Mouse (Mus musculus) olfactory bulb, adult 2 months (tissue): ENCODE results near the gene Ldlr. TPM values are rescaled to one million over a fixed set of nuclear protein-coding genes. Genes with fewer than 3 reads are reported as not detected.

Experiments
- H3K27ac ChIP-seq: fragments of 200-500 bp; 2 replicates; pipeline ENCODE4 v1.5.1; 2012; ENCODE audit warnings: low read depth, low read length; ENCODE audit not compliant: insufficient read depth
- H3K4me1 ChIP-seq: fragments of 200-500 bp; 2 replicates; pipeline ENCODE4 v1.6.1; 2012; ENCODE audit warnings: low read length; ENCODE audit not compliant: control insufficient read depth, insufficient read depth
- H3K4me3 ChIP-seq: fragments of 200-500 bp; 2 replicates; pipeline ENCODE4 v1.5.1; 2012; ENCODE audit warnings: mild to moderate bottlenecking, low read depth, low read length, moderate library complexity; ENCODE audit not compliant: insufficient read depth
- CTCF ChIP-seq: fragments of 200-500 bp; IDR thresholded peaks from 2 replicates; pipeline ENCODE4 v1.5.1; 2012; ENCODE audit warnings: low read depth, mild to moderate bottlenecking, low read length, moderate library complexity; ENCODE audit not compliant: insufficient read depth
- POLR2A ChIP-seq: fragments of 200-500 bp; IDR thresholded peaks from 2 replicates; pipeline ENCODE4 v1.6.1; 2012; ENCODE audit warnings: mild to moderate bottlenecking, low read depth, low read length, moderate library complexity; ENCODE audit not compliant: insufficient read depth
- WGBS: fragments of 180-500 bp; shearing (Covaris S2); methylation state at CpG from one replicate; pipeline ENCODE4 v1.1.7; 2018; 5-methylcytosine and 5-hydroxymethylcytosine counted together
- polyA plus RNA-seq: library from polyadenylated mRNA; stranded (reverse); fragments of >200 nt; gene quantifications from 2 replicates; pipeline ENCODE4 v1.2.4, GENCODE M21; 2012; ENCODE audit warnings: low replicate concordance; ENCODE audit not compliant: missing spikeins, insufficient read depth, insufficient read length

Gene Ldlr
- not detected in 2 replicates for polyA plus RNA-seq

- TF ChIP-seq POLR2A, result no peak
- TF ChIP-seq CTCF, result no peak
These were observed at the start of gene Ldlr for GRCm38 (mm10) chr9:21723377-21724146. Gene Ldlr, plus strand, starts transcription at chr9:21723483.

GRCm38 (mm10) chr9:21677706-21678105 is 45.6 kb upstream of the Ldlr start:
- Histone ChIP-seq H3K4me1 (no peaks in the 10 kb centered on the region), H3K4me3 (no peak overlapping the region), H3K27ac (no peak overlapping the region)
- TF ChIP-seq CTCF, result no peak
- TF ChIP-seq POLR2A, result no peak
- WGBS, result 89% methylated on average over 17 of the region's 17 CpGs

More at GRCm38 (mm10) chr9:21723377-21724146, at the start of gene Ldlr:
- peaks cover 13% of the 10 kb centered on the region for H3K4me1 ChIP-seq
- H3K4me3 ChIP-seq, result peak within 1 kb of the TSS; percentile 85
- under 1% methylated on average over 47 of the region's 47 CpGs for WGBS
- peak within 1 kb of the TSS; percentile 76 for H3K27ac ChIP-seq

- no peaks in the 10 kb centered on the region for H3K4me1 ChIP-seq
- no peak overlapping the region for H3K27ac ChIP-seq
- TF ChIP-seq CTCF, result no peak
- no peak for TF ChIP-seq POLR2A
- H3K4me3 ChIP-seq, result no peak overlapping the region
- 85% methylated on average over 4 of the region's 4 CpGs for WGBS
These were observed 42.8 kb upstream of the Ldlr start for GRCm38 (mm10) chr9:21680448-21680847.

GRCm38 (mm10) chr9:21682827-21683226 is 40.5 kb upstream of the Ldlr start:
- TF ChIP-seq CTCF, result no peak
- no peak for TF ChIP-seq POLR2A
- Histone ChIP-seq H3K4me3 (no peak overlapping the region), H3K27ac (no peak overlapping the region), H3K4me1 (no peaks in the 10 kb centered on the region)
- WGBS, result 90% methylated on average over 4 of the region's 4 CpGs

GRCm38 (mm10) chr9:21683897-21684296 is 39.4 kb upstream of the Ldlr start:
- 44% methylated on average over 3 of the region's 3 CpGs for WGBS
- Histone ChIP-seq H3K27ac (no peak overlapping the region), H3K4me3 (no peak overlapping the region), H3K4me1 (no peaks in the 10 kb centered on the region)
- TF ChIP-seq CTCF (no peak), POLR2A (no peak)

- Histone ChIP-seq H3K4me3 (no peak overlapping the region), H3K4me1 (no peaks in the 10 kb centered on the region), H3K27ac (no peak overlapping the region)
- WGBS, result 80% methylated on average over 7 of the region's 7 CpGs
- TF ChIP-seq CTCF, result no peak
- no peak for TF ChIP-seq POLR2A
These were observed 34.7 kb upstream of the Ldlr start for GRCm38 (mm10) chr9:21688554-21688953.

GRCm38 (mm10) chr9:21690031-21690430 is 33.3 kb upstream of the Ldlr start:
- H3K4me3 ChIP-seq, result no peak overlapping the region
- TF ChIP-seq CTCF, result no peak
- TF ChIP-seq POLR2A, result no peak
- no peaks in the 10 kb centered on the region for H3K4me1 ChIP-seq
- no peak overlapping the region for H3K27ac ChIP-seq
- WGBS, result 86% methylated on average over 3 of the region's 3 CpGs

- 55% methylated on average over 2 of the region's 2 CpGs for WGBS
- TF ChIP-seq POLR2A, result no peak
- peak; percentile 54; the same call in 1 of the 2 replicates for TF ChIP-seq CTCF
These were observed 31.4 kb upstream of the Ldlr start for GRCm38 (mm10) chr9:21691862-21692261.

GRCm38 (mm10) chr9:21692491-21692890 is 30.8 kb upstream of the Ldlr start:
- H3K27ac ChIP-seq, result no peak overlapping the region
- WGBS, result 94% methylated on average over 4 of the region's 4 CpGs
- H3K4me1 ChIP-seq, result no peaks in the 10 kb centered on the region
- no peak overlapping the region for H3K4me3 ChIP-seq
- no peak for TF ChIP-seq POLR2A
- TF ChIP-seq CTCF, result no peak

More at GRCm38 (mm10) chr9:21691862-21692261, 31.4 kb upstream of the Ldlr start:
- Histone ChIP-seq H3K27ac (no peak overlapping the region), H3K4me1 (no peaks in the 10 kb centered on the region), H3K4me3 (no peak overlapping the region)
